Mouse (Mus musculus) embryonic facial prominence, embryonic 15.5 days (tissue): Measurements from ENCODE around the gene Slc26a6. TPM values are rescaled to one million over a fixed set of nuclear protein-coding genes. Genes with fewer than 3 reads are reported as not detected.
A peak's percentile ranks its signal among the peaks of the same experiment; 100 is the strongest.

Source experiments
- ATAC-seq: fragments of 200-750 bp; cut with Nextera tagmentation; 2 replicates; pipeline ENCODE4 v1.8.0; 2017; ENCODE audit warnings: low read depth, moderate TSS enrichment; ENCODE audit not compliant: insufficient number of reproducible peaks, low FRiP score, low TSS enrichment
- H3K27ac ChIP-seq: fragments of 300-500 bp; sonication (generic); replicated peaks from 2 replicates; pipeline ENCODE4 v1.5.1; 2015; ENCODE audit warnings: mild to moderate bottlenecking, inconsistent platforms
- H3K27me3 ChIP-seq: fragments of 300-500 bp; sonication (generic); 2 replicates; pipeline ENCODE4 v1.6.1; 2015; ENCODE audit warnings: inconsistent platforms
- H3K36me3 ChIP-seq: fragments of 300-500 bp; sonication (generic); 2 replicates; pipeline ENCODE4 v1.6.1; 2015; ENCODE audit warnings: mild to moderate bottlenecking, inconsistent platforms
- H3K4me1 ChIP-seq: fragments of 300-500 bp; sonication (generic); 2 replicates; pipeline ENCODE4 v1.6.1; 2015; ENCODE audit warnings: inconsistent platforms
- H3K4me2 ChIP-seq: fragments of 300-500 bp; sonication (generic); replicated peaks from 2 replicates; pipeline ENCODE4 v1.6.1; 2015; ENCODE audit warnings: mild to moderate bottlenecking, inconsistent platforms
- H3K4me3 ChIP-seq: fragments of 300-500 bp; sonication (generic); replicated peaks from 2 replicates; pipeline ENCODE4 v1.5.1; 2015; ENCODE audit warnings: mild to moderate bottlenecking, inconsistent platforms
- H3K9ac ChIP-seq: fragments of 300-500 bp; sonication (generic); 2 replicates; pipeline ENCODE4 v1.6.1; 2015; ENCODE audit warnings: inconsistent platforms
- H3K9me3 ChIP-seq: fragments of 300-500 bp; sonication (generic); replicated peaks from 2 replicates; pipeline ENCODE4 v1.6.1; 2016; ENCODE audit warnings: inconsistent platforms
- WGBS: fragments of 180-500 bp; shearing (Covaris S2); methylation state at CpG from one replicate; pipeline ENCODE4 v1.1.7; 2015; 5-methylcytosine and 5-hydroxymethylcytosine counted together
- polyA plus RNA-seq: library from polyadenylated mRNA; unstranded; fragments of >200 nt; fragmentation: Nextera tagmentation; extraction: Ambion mirVana; gene quantifications from 2 replicates; pipeline ENCODE4 v1.2.1, GENCODE M21; 2015

Gene Slc26a6
- polyA plus RNA-seq, 1 experiment from 2014 or later = 15.3 TPM

- Histone ChIP-seq H3K4me3 (no peak overlapping the region), H3K27ac (no peak overlapping the region), H3K27me3 (no peaks in the 10 kb centered on the region), H3K9me3 (no peaks in the 10 kb centered on the region), H3K9ac (no peak overlapping the region), H3K36me3 (no peaks in the 10 kb centered on the region), H3K4me1 (no peaks in the 10 kb centered on the region), H3K4me2 (no peak overlapping the region)
- no peak for ATAC-seq
- 78% methylated on average over 3 of the region's 3 CpGs for WGBS
Observed at GRCm38 (mm10) chr9:108928424-108928823, 75.3 kb downstream of the Slc26a6 start.

GRCm38 (mm10) chr9:108935991-108936390 lies 82.9 kb downstream of the Slc26a6 start:
- WGBS = 11% methylated on average over 3 of the region's 3 CpGs
- Histone ChIP-seq H3K9ac (no peak overlapping the region), H3K36me3 (peaks cover 27% of the 10 kb centered on the region), H3K27me3 (no peaks in the 10 kb centered on the region), H3K4me2 (0 out of 2 replicates have a peak overlapping the region, but pooled peaks have one; percentile 22), H3K9me3 (no peaks in the 10 kb centered on the region), H3K27ac (no peak overlapping the region), H3K4me3 (peak overlapping the region; percentile 94; the same call in 1 of the 2 replicates), H3K4me1 (peaks cover 4% of the 10 kb centered on the region)
- ATAC-seq = no peak

- 1% methylated on average over 58 of the region's 58 CpGs for WGBS
- peak within 1 kb of the TSS; percentile 70 for H3K4me2 ChIP-seq
- H3K27me3 ChIP-seq = no peaks in the 10 kb centered on the region
- peak within 1 kb of the TSS; percentile 93 for H3K9ac ChIP-seq
- ATAC-seq = peak; percentile 87
- H3K27ac ChIP-seq = peak within 1 kb of the TSS; percentile 73
- peaks cover 34% of the 10 kb centered on the region for H3K36me3 ChIP-seq
- H3K9me3 ChIP-seq = no peaks in the 10 kb centered on the region
- H3K4me1 ChIP-seq = peaks cover 4% of the 10 kb centered on the region
- H3K4me3 ChIP-seq = peak within 1 kb of the TSS; percentile 94
Observed at GRCm38 (mm10) chr9:108936418-108937364, 83.6 kb downstream of the Slc26a6 start, which contains the start of gene Uqcrc1. Gene Uqcrc1, plus strand, starts transcription at chr9:108936633.

GRCm38 (mm10) chr9:108945111-108945510 lies 92.0 kb downstream of the Slc26a6 start:
- H3K9ac ChIP-seq = no peak overlapping the region
- 58% methylated on average over 9 of the region's 9 CpGs for WGBS
- peak overlapping the region; percentile 51; the same call in 1 of the 2 replicates for H3K27ac ChIP-seq
- no peaks in the 10 kb centered on the region for H3K9me3 ChIP-seq
- ATAC-seq = no peak
- no peaks in the 10 kb centered on the region for H3K27me3 ChIP-seq
- H3K4me2 ChIP-seq = no peak overlapping the region
- no peak overlapping the region for H3K4me3 ChIP-seq
- H3K4me1 ChIP-seq = peaks cover 34% of the 10 kb centered on the region
- H3K36me3 ChIP-seq = peaks cover 90% of the 10 kb centered on the region

- H3K27me3 ChIP-seq = no peaks in the 10 kb centered on the region
- peaks cover 90% of the 10 kb centered on the region for H3K36me3 ChIP-seq
- peaks cover 37% of the 10 kb centered on the region for H3K4me1 ChIP-seq
- H3K27ac ChIP-seq = peak overlapping the region; percentile 51; the same call in 1 of the 2 replicates
- no peaks in the 10 kb centered on the region for H3K9me3 ChIP-seq
- H3K4me2 ChIP-seq = no peak overlapping the region
- no peak overlapping the region for H3K9ac ChIP-seq
- WGBS = 76% methylated on average over 5 of the region's 5 CpGs
- no peak for ATAC-seq
- H3K4me3 ChIP-seq = no peak overlapping the region
Observed at GRCm38 (mm10) chr9:108945608-108946007, 92.5 kb downstream of the Slc26a6 start.

- H3K27ac ChIP-seq = peak overlapping the region; percentile 93
- no peak overlapping the region for H3K4me3 ChIP-seq
- 19% methylated on average over 13 of the region's 13 CpGs for WGBS
- no peaks in the 10 kb centered on the region for H3K9me3 ChIP-seq
- peak overlapping the region; percentile 29 for H3K4me2 ChIP-seq
- peaks cover 67% of the 10 kb centered on the region for H3K4me1 ChIP-seq
- H3K36me3 ChIP-seq = peaks cover 64% of the 10 kb centered on the region
- H3K27me3 ChIP-seq = no peaks in the 10 kb centered on the region
- peak; percentile 80 for ATAC-seq
- no peak overlapping the region for H3K9ac ChIP-seq
Observed at GRCm38 (mm10) chr9:108949231-108949966, 96.3 kb downstream of the Slc26a6 start.

- Histone ChIP-seq H3K36me3 (peaks cover 56% of the 10 kb centered on the region), H3K27me3 (no peaks in the 10 kb centered on the region), H3K9ac (no peak overlapping the region), H3K27ac (peak overlapping the region; percentile 93), H3K4me3 (no peak overlapping the region), H3K4me2 (peak overlapping the region; percentile 29; the same call in 1 of the 2 replicates), H3K9me3 (no peaks in the 10 kb centered on the region), H3K4me1 (peaks cover 75% of the 10 kb centered on the region)
- no peak; the same call in 1 of the 2 replicates for ATAC-seq
- WGBS = 51% methylated on average over 9 of the region's 9 CpGs
Observed at GRCm38 (mm10) chr9:108949967-108950728, 97.1 kb downstream of the Slc26a6 start.

- peak within 1 kb of the TSS; percentile 40; the same call in 1 of the 2 replicates for H3K27ac ChIP-seq
- H3K4me3 ChIP-seq = peak within 1 kb of the TSS; percentile 42
- H3K36me3 ChIP-seq = peaks cover 28% of the 10 kb centered on the region
- peaks cover 71% of the 10 kb centered on the region for H3K4me1 ChIP-seq
- H3K4me2 ChIP-seq = peak within 1 kb of the TSS; percentile 48
- H3K9me3 ChIP-seq = no peaks in the 10 kb centered on the region
- ATAC-seq = no peak
- H3K9ac ChIP-seq = no peak within 1 kb of the TSS
- no peaks in the 10 kb centered on the region for H3K27me3 ChIP-seq
- WGBS = 9% methylated on average over 15 of the region's 15 CpGs
Observed at GRCm38 (mm10) chr9:108953081-108953636, 100.1 kb downstream of the Slc26a6 start, which contains the start of gene Col7a1. Gene Col7a1, plus strand, starts transcription at chr9:108953586.

- H3K4me3 ChIP-seq = no peak overlapping the region
- H3K4me2 ChIP-seq = peak overlapping the region; percentile 48
- ATAC-seq = no peak
- no peak overlapping the region for H3K27ac ChIP-seq
- peaks cover 50% of the 10 kb centered on the region for H3K4me1 ChIP-seq
- H3K27me3 ChIP-seq = no peaks in the 10 kb centered on the region
- no peaks in the 10 kb centered on the region for H3K9me3 ChIP-seq
- H3K9ac ChIP-seq = no peak overlapping the region
- peaks cover 14% of the 10 kb centered on the region; the same call in 1 of the 2 replicates for H3K36me3 ChIP-seq
- WGBS = 85% methylated on average over 11 of the region's 11 CpGs
Observed at GRCm38 (mm10) chr9:108955241-108955640, 102.2 kb downstream of the Slc26a6 start.

- WGBS = 90% methylated on average over 11 of the region's 11 CpGs
- H3K4me3 ChIP-seq = no peak overlapping the region
Observed at GRCm38 (mm10) chr9:108955846-108956245, 102.8 kb downstream of the Slc26a6 start.

More at GRCm38 (mm10) chr9:108955846-108956245, 102.8 kb downstream of the Slc26a6 start:
- ATAC-seq = no peak
- Histone ChIP-seq H3K4me1 (peaks cover 47% of the 10 kb centered on the region), H3K4me2 (no peak overlapping the region), H3K36me3 (peaks cover 11% of the 10 kb centered on the region; the same call in 1 of the 2 replicates), H3K9ac (no peak overlapping the region), H3K27me3 (no peaks in the 10 kb centered on the region), H3K27ac (no peak overlapping the region), H3K9me3 (no peaks in the 10 kb centered on the region)
